Mouse (Mus musculus) cerebellum, adult 2 months (tissue): Measurements from ENCODE around the gene Cbx8. TPM values are rescaled to one million over a fixed set of nuclear protein-coding genes. Genes with fewer than 3 reads are reported as not detected.

ENCODE experiments used
- DNase-seq, 2 experiments: peaks; one replicate each; pipeline ENCODE4 v3.0.0; 2021
- H3K27ac ChIP-seq: fragments of 200-500 bp; 2 replicates; pipeline ENCODE4 v1.5.1; 2012; ENCODE audit warnings: low read length, control low read depth, inconsistent platforms; ENCODE audit not compliant: insufficient read depth
- H3K27me3 ChIP-seq: fragments of 200-500 bp; 2 replicates; pipeline ENCODE4 v1.6.1; 2012; ENCODE audit warnings: inconsistent platforms, mild to moderate bottlenecking, low read length, moderate library complexity; ENCODE audit not compliant: control insufficient read depth, insufficient read depth
- H3K4me1 ChIP-seq: fragments of 200-500 bp; 2 replicates; pipeline ENCODE4 v1.6.1; 2011; ENCODE audit warnings: low read length; ENCODE audit not compliant: control insufficient read depth, insufficient read depth
- H3K4me3 ChIP-seq: fragments of 200-500 bp; replicated peaks from 2 replicates; pipeline ENCODE3; 2011; ENCODE audit warnings: mild to moderate bottlenecking, low read depth, low read length, control low read depth; ENCODE audit not compliant: insufficient read depth
- CTCF ChIP-seq: fragments of 200-500 bp; IDR thresholded peaks from 2 replicates; pipeline ENCODE4 v1.5.1; 2011; ENCODE audit warnings: low read depth, mild to moderate bottlenecking, control low read depth, low read length, moderate library complexity, borderline replicate concordance; ENCODE audit not compliant: insufficient read depth
- POLR2A ChIP-seq: fragments of 200-500 bp; IDR thresholded peaks from 2 replicates; pipeline ENCODE4 v1.6.1; 2011; ENCODE audit warnings: low read length, control low read depth, borderline replicate concordance; ENCODE audit not compliant: insufficient read depth
- WGBS: fragments of 180-500 bp; shearing (Covaris S2); methylation state at CpG from one replicate; pipeline ENCODE4 v1.1.7; 2018; 5-methylcytosine and 5-hydroxymethylcytosine counted together
- polyA plus RNA-seq: library from polyadenylated mRNA; depleted of rRNA; stranded (reverse); fragments of >200 nt; gene quantifications from 2 replicates; pipeline ENCODE4 v1.2.3, GENCODE M21; 2012

The Cbx8 gene
- polyA plus RNA-seq, 1 experiment, result 8.7 TPM

DNA sequence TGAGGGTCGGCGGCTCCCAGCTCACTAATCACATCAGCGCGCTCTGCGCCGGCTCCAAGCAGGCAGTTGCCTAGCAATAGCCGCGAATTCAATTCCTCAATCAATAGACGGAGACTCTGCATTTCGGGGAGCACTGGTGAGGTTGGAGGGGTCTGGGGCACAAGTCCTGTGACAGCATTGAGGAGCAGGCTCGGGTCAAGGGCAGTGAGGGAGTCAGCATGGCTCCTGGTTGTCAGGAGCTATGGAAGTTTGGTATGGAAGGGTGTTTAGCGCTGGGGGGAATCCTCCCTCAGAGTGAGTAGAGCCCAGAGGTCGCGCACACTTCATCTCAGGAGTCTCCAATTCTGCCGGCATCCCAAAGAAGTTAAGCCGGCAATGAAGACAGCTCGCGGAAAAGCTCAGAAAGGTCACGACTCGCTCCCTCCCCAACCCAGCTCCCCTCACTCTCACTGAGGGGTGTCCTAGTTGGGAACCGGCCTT lies 5.0 kb downstream of the Cbx8 start:
- Histone ChIP-seq H3K27me3 (no peaks in the 10 kb centered on the region; the same call in 1 of the 2 replicates), H3K4me3 (no peak overlapping the region), H3K27ac (no peak overlapping the region), H3K4me1 (peaks cover 11% of the 10 kb centered on the region)
- DNase-seq, result no peak
- 72% methylated on average over 21 of the region's 21 CpGs for WGBS
- TF ChIP-seq CTCF, result no peak
- no peak for TF ChIP-seq POLR2A

GRCm38 (mm10) chr11:119035094-119035685 lies 5.6 kb downstream of the Cbx8 start:
- no peak overlapping the region for H3K27ac ChIP-seq
- peaks cover 11% of the 10 kb centered on the region for H3K4me1 ChIP-seq
- DNase-seq, result no peak
- no peaks in the 10 kb centered on the region; the same call in 1 of the 2 replicates for H3K27me3 ChIP-seq
- TF ChIP-seq CTCF (no peak), POLR2A (no peak)
- H3K4me3 ChIP-seq, result no peak overlapping the region
- 54% methylated on average over 21 of the region's 21 CpGs for WGBS

DNA sequence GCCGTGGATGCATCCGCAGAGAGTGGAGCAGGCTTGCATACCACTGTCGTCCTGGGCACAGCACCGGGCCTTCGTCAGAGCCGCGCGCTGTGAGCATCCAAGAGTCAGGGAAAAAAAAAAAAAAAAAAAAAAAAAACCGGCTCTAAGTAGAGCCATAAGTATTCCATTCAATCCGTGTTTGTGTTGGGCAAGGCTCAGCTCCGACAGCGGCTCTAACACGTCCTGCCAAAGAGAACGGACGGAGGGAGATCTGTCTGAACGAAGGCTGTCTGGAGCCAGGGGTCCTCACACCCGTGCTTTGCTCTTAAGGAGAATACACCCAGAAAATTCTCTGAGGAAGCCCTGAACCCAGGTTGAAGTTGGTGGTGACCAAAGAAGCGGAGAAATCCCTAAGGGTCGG lies 6.1 kb downstream of the Cbx8 start:
- Histone ChIP-seq H3K27ac (no peak overlapping the region), H3K4me1 (peaks cover 7% of the 10 kb centered on the region), H3K4me3 (no peak overlapping the region), H3K27me3 (no peaks in the 10 kb centered on the region; the same call in 1 of the 2 replicates)
- WGBS, result 58% methylated on average over 19 of the region's 19 CpGs
- TF ChIP-seq CTCF (no peak), POLR2A (no peak)
- DNase-seq, result no peak

- Histone ChIP-seq H3K27me3 (no peaks in the 10 kb centered on the region; the same call in 1 of the 2 replicates), H3K4me1 (peaks cover 4% of the 10 kb centered on the region), H3K27ac (no peak overlapping the region), H3K4me3 (no peak overlapping the region)
- DNase-seq, result peak; percentile 73 to 82
- TF ChIP-seq POLR2A (no peak), CTCF (peak; percentile 84)
- WGBS, result 8% methylated on average over 26 of the region's 26 CpGs
Observed at GRCm38 (mm10) chr11:119033874-119034558, 6.8 kb downstream of the Cbx8 start.

- no peak overlapping the region for H3K27ac ChIP-seq
- TF ChIP-seq CTCF (no peak), POLR2A (no peak)
- peaks cover 9% of the 10 kb centered on the region; the same call in 1 of the 2 replicates for H3K4me1 ChIP-seq
- WGBS, result 49% methylated on average over 12 of the region's 12 CpGs
- no peaks in the 10 kb centered on the region for H3K27me3 ChIP-seq
- H3K4me3 ChIP-seq, result no peak overlapping the region
- no peak for DNase-seq
Observed at GRCm38 (mm10) chr11:119026203-119026602, 14.6 kb downstream of the Cbx8 start.

DNA sequence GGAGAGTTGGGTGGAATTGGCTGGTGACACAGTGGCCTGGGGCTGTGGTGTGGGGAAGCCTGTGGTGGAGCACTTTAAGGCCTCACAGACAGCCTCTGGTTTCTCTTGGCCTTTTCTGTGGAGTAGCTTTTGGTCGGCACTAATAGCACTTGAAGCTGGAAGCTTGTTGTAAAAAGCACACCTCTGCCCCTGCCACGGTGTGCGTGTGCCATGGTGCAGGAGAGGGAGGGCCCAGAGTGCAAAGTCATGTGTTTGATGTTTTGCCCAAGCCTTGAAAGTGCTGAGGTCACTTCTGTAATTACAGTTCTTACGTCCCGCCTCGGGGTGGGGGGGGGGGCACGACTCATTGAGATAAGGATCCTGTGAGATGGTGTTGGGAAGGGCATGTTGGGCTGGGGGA lies 16.5 kb downstream of the Cbx8 start:
- TF ChIP-seq CTCF, result no peak
- no peak for TF ChIP-seq POLR2A
- Histone ChIP-seq H3K27ac (no peak overlapping the region), H3K4me3 (no peak overlapping the region), H3K4me1 (peaks cover 9% of the 10 kb centered on the region; the same call in 1 of the 2 replicates), H3K27me3 (no peaks in the 10 kb centered on the region)
- 45% methylated on average over 7 of the region's 7 CpGs for WGBS
- no peak for DNase-seq

- H3K4me3 ChIP-seq, result peak overlapping the region; percentile 69
- TF ChIP-seq POLR2A (no peak), CTCF (no peak)
- 2% methylated on average over 15 of the region's 15 CpGs for WGBS
- no peaks in the 10 kb centered on the region for H3K27me3 ChIP-seq
- H3K4me1 ChIP-seq, result peaks cover 9% of the 10 kb centered on the region; the same call in 1 of the 2 replicates
- DNase-seq, result peak; percentile 32 to 41
- H3K27ac ChIP-seq, result no peak overlapping the region
Observed at GRCm38 (mm10) chr11:119023616-119023980, 17.2 kb downstream of the Cbx8 start.
